Mouse (Mus musculus): ENCODE results near the gene Emilin2.

Emilin2 gene

DNA sequence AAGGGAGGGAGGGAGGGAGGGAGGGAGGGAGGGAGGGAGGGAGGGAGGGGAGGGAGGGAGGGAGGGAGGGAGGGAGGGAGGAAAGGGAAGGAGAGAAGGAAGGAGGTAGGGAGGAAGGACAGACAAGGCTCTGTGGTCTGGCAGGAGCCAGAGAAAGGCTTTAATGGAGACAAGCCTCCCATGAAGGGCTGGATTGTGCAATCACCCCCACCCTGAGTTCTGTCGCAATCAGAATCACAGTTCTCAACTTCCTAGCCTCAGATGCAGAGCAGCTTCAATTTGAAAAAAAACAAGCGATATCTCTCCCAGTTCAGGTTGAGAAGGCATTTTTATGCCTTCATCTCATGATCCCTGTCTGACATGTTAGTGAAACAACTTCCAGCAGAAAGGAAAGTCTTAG lies 11.4 kb downstream of the Emilin2 start:
- DNase-seq (ENCODE audit: low spot score in 2 of 2): peak in 1 of 2 experiments; percentile 53

DNA sequence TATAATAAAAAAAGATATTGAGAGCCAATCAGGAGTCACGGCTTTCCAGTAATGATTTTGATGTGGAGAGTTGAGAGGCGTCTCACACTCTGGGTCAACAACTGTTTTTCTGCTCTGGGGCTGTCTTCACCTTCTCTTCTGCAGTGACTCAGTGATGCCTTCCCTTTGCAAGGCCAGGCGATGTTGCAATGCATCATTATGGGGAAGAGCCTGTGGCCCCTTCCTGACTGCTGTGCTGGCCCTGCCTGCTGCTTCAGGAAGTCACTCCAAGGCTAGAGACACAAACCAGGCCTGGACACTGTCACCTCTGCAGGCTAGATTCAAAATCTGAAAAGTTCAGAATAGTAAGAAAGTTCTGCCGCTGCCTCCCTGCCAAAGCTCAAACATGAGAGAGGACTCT lies 11.9 kb downstream of the Emilin2 start:
- DNase-seq (ENCODE audit: low spot score in 2 of 2): peak in 1 of 2 experiments; percentile 65

GRCm38 (mm10) chr17:71294570-71294969 lies 17.2 kb downstream of the Emilin2 start:
- DNase-seq (ENCODE audit: low spot score in 2 of 2): no peak

- DNase-seq (ENCODE audit: low spot score in 2 of 2): no peak
Observed at GRCm38 (mm10) chr17:71292897-71293296, 18.9 kb downstream of the Emilin2 start.

DNA sequence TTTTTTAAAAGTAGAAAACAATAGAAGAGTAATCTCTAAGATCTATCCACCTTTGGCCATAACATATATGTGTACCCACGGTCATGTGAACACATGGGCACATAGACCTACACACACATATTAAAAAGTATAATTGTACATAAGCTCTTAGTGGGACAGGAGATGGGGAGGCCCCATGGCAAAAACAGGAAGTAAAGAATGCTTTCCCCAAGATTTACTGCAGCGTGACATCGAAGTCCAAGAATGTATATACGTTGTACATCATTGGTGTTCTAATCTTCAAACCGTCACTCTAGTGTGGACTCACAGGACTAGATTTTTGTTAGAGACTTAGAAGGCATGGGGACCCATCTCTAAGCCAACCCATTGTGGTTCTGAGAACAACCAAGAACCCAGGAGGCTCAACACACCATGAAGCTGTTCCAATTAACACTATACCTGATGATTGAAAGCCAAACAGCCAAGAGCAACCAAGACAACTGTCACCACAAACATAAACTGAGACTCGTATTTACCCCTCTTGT lies 19.8 kb downstream of the Emilin2 start:
- DNase-seq (ENCODE audit: low spot score in 2 of 2): no peak

DNA sequence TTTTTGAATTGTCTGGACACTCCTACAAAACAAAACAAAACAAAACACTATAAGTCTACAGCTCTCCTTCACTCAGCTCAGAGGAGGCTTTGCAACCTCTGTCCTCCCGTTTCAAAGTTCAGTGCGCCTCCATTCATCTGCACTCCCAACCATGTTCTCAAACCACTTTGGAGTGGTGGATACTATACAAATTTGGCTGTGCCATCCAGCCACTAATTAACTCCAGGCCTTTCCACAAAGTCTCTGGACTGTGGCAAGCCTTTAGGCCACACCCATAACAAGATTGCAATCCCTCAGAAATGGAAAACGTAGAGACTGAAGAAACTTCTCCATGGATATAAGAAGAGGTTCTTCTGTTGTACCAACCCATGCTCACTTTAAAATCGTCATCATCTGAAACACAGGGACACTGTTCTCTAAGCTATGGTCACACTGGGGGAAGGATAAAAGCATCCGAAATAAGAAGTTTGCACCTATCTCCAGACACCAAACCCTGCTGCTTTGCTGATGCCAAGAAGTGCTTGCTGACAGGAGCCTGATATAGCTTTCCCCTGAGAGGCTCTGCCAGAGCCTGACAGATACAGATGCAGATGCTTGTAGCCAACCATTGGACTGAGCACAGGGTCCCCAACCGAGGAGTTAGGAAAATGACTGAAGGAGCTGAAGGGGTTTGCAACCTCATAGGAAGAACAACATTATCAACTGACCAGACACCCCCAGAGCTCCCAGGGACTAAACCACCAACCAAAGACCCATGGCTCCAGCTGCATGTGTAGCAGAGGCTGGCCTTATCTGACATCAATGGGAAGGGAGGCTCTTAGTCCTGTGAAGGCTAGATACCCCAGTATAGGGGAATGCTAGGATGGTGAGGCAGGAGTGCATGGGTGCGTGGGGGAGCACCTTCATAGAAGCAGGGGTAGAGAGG lies 21.0 kb downstream of the Emilin2 start:
- DNase-seq (ENCODE audit: low spot score in 2 of 2): peak in 1 of 2 experiments; percentile 48

- DNase-seq (ENCODE audit: low spot score in 2 of 2): no peak
Observed at GRCm38 (mm10) chr17:71289572-71290176, 22.1 kb downstream of the Emilin2 start.

DNA sequence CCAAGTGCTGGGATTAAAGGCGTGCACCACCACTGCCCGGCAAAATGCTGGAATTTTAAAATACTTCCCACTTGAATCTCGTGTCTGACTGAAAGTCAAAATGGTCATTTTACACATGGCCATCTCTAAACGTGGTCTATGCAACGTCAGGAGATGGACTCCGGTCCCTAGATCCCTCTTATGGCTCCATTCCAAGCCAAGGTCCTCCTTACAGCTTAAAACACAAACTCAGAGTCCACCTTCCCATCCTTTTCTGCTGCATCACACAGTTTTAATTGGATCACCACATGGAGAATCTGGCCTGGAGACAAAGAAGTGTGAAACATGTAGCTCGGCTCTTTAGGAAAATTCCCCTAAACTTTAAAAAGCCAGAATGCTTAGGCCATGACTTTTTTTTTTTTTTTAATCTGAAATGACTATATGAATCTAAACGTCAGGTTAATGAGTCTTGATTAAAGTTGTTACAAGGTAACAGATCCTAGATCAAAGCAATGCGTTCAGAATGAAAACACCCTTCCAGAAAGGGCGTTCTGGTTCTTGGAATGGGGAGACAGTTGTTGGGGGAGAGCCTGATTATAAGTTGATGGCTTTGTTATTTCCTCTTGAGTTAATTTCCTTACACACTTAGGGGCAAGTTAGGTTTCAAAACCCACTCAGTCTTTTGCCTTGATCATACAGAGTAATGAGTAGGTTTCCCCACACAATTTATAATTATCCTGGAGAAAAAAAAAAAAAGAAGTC lies 22.8 kb downstream of the Emilin2 start:
- no peak for DNase-seq (ENCODE audit: low spot score in 2 of 2)

DNA sequence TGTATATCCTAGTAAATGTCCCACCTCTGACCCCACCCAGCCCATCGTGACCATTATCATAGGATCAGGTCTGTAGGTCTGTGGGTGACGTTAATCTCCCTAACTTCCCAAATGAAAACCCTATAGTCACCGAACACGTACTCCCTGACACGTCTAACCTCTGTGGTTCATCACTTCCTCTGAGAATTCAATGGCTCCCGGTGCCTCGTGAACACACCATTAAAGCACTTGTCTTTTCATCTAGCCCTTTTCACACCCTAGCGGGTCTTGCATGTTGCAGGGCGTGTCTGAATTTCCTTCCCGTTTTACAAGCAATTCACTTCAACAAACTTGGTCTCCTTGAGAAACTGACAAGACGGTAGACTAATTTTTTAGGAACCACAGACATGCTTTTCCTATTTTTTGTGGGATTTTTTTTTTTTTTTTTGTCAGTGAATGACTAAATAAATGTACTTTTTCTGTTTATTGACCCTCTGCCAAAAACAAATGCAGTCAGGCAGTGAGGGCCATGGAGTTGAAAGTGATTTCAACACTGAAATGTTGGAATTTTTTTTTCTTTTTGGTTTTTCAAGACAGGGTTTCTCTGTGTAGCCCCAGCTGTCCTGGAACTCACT lies 23.5 kb downstream of the Emilin2 start:
- peak in 1 of 2 experiments; percentile 43 for DNase-seq (ENCODE audit: low spot score in 2 of 2)

GRCm38 (mm10) chr17:71287586-71287985 lies 24.2 kb downstream of the Emilin2 start:
- no peak for DNase-seq (ENCODE audit: low spot score in 2 of 2)

DNA sequence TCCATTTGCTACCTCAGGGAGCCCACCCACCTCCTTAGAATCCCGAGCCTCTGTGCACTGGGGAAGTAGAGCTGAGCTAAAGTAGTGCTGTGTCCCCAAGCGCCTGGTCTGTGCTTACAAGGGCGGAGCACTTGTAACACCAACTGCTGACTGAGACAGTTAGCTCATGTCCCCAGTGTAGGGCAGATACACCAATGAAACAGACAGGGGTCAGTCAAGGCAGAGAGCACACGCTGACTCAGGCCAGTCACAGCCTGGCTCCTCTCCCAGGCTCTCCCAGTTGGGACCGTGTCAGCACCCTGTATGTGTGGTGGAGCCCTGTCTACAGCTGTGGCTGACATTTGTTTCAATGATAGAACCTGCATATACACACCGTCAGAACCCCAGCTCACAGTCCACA lies 25.8 kb downstream of the Emilin2 start:
- DNase-seq (ENCODE audit: low spot score in 2 of 2): no peak

- DNase-seq (ENCODE audit: low spot score in 2 of 2): no peak
Observed at GRCm38 (mm10) chr17:71284890-71285289, 26.9 kb downstream of the Emilin2 start.

- DNase-seq (ENCODE audit: low spot score in 2 of 2): no peak
Observed at GRCm38 (mm10) chr17:71283237-71283636, 28.5 kb downstream of the Emilin2 start.

DNA sequence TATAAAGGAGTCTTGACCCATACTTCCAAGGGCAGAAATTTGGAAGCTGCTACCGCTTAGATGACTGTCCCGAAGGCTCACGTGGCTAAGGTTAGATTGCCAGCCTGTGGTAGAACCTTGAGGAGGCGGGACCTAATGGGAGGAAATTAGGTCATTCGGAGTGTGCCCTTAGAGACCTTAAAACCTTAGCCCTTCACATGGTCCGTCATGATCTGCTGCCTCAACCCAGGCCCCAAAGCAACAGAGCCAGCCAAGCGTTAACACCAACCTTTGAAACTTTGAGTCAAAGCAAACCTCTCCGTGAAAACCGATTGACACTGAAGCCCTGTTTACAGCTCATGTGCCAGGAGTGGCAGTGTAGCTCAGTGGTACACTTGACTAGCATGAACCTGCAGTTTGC lies 29.1 kb downstream of the Emilin2 start:
- no peak for DNase-seq (ENCODE audit: low spot score in 2 of 2)

GRCm38 (mm10) chr17:71277701-71278491 lies 33.9 kb downstream of the Emilin2 start:
- DNase-seq (ENCODE audit: low spot score in 2 of 2): no peak

GRCm38 (mm10) chr17:71276771-71277170 lies 35.0 kb downstream of the Emilin2 start:
- DNase-seq (ENCODE audit: low spot score in 2 of 2): no peak

- no peak for DNase-seq (ENCODE audit: low spot score in 2 of 2)
Observed at GRCm38 (mm10) chr17:71273901-71274300, 37.9 kb downstream of the Emilin2 start.

- DNase-seq (ENCODE audit: low spot score in 2 of 2): peak in 1 of 2 experiments; percentile 56
Observed at GRCm38 (mm10) chr17:71268599-71268998, 43.2 kb downstream of the Emilin2 start.

DNA sequence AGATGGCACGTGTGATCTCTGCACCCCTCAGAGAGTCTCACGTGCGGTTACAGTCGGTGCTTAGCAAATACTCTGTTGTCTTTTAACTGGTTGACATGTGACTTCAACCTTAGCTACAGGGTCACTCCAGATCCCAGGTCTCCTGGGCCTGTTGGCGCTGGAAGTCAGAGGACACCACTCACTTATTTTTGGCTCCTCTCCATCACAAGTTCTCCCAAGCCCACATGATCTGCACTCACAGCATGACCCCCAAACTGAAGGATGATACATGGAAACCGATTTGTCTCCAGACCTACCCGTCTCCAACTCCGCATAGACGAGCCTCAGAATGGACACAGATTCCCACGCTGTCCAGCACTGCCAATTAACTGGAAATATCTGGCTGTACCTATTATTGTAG lies 43.6 kb downstream of the Emilin2 start:
- no peak for DNase-seq (ENCODE audit: low spot score in 2 of 2)

- DNase-seq (ENCODE audit: low spot score in 2 of 2): no peak
Observed at GRCm38 (mm10) chr17:71267374-71267773, 44.4 kb downstream of the Emilin2 start.

Measured in spleen, postnatal 4 days (tissue).